Mouse (Mus musculus) thymus, postnatal 10 days (tissue): Measurements from ENCODE around the gene Ttc5.
A peak's percentile ranks its signal among the peaks of the same experiment; 100 is the strongest.
"Not testable (repeated sequence)": the region's sequence is repeated elsewhere in the genome, so short reads cannot be mapped to it uniquely, and the experiment has no call there.

Experiments
- DNase-seq, 2 experiments: peaks; one replicate each; pipeline ENCODE4 v3.0.0; 2021; ENCODE audit warnings: low spot score in 2 of 2

Ttc5 gene

DNA sequence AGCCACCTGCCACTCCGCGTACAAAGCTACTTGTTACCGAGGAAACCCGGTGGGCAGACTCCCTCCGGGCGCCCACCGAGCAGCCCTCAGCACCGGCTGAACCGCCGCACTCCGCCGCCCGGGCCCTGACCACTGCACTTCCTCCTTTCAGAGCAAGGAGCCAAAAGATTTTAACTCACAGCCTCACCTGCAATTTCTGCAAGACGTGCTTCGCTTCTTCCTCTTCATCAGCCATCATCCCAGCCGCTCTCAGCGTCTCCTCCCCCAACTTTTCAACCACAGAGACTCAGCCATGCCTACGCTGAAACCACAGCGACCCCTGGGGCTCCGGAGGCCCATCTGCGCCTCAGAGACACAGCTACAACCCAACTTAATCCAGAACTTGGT is at the start of gene Ttc5:
Ttc5 (minus strand) TSS at position 269 of the 387 bp plus-strand sequence.
- peak; percentile 77 to 93 for DNase-seq

GRCm38 (mm10) chr14:50834435-50834834 is 49.1 kb upstream of the Ttc5 start:
- DNase-seq = no peak

DNA sequence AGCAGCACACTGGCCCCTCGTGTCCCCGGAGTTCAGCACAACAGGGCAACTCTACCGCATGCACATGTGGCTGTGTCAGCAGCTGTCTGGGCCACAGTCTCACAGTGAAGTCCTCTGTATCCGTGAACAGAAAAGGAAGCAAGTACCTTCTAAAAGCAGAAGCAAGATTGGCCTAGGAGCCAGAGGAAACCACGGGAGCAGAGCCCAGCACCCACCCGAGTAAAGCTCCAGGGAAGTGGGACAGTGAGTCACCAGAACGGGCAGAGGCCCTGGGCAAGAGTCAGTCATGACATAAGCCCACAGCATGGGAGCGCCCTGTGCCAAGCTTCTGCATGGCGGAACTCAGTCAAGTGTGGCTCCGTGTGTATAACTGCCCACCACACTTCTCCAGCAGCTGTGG is 48.6 kb upstream of the Ttc5 start:
- no peak for DNase-seq

DNA sequence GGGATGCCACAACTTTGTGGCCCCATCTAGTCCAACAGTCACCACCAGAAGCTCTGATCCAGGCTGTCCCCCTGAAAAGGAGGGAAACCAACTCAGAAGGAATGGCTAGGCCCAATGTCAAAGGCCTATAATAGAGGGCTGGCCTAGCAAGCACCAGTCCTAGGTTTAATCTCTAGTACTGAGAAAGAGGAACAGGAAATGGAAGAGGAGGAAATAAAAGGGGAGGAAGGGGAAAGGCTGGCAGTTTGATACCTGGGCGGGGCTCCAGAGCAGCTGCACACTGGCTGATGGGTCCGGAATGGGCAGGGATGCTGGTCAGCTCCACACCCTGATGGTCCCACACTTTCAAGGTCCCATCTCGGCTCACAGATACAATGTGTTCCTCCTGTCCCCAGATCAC is 44.6 kb upstream of the Ttc5 start:
- DNase-seq = no peak

DNA sequence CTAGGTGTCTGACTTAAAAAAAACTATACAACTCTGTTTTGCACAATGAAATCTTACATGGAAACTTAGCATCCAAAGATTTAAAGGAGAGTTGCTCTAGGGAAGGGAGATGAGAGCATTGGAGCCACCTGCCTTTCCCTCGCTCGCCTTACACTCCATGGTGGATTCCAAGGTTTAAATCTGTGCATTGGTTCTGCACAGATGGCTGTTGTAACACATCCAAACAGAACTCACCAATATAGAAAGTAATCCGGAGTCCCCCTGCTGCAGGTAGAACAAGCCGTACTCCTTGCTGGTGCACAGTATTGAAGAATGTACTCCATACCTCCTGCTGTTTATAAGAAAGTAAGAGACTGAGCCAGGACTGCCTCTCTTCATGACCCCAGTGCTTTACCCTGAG is 41.3 kb upstream of the Ttc5 start:
- no peak for DNase-seq

DNA sequence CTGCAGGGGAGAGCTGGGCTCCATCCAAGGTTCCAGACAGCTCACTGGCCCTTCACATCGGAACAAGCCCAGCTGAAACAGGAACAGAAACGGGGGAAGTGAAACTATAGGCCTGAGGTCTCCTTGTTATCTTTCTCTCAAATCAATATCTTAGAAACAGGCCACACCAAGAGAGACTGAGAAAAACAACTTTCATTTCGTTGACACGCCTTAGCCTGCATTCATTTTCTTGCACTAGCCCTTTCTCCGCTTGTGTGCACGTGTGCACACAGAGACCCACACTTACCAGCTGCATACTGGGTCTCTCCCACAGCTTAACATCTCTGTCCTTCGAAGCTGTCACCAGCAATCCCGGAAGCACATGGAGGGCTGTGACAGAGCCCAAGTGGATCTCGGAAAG is 38.9 kb upstream of the Ttc5 start:
- no peak for DNase-seq

- DNase-seq = no peak
These were observed 37.9 kb upstream of the Ttc5 start for GRCm38 (mm10) chr14:50823240-50823639.

DNA sequence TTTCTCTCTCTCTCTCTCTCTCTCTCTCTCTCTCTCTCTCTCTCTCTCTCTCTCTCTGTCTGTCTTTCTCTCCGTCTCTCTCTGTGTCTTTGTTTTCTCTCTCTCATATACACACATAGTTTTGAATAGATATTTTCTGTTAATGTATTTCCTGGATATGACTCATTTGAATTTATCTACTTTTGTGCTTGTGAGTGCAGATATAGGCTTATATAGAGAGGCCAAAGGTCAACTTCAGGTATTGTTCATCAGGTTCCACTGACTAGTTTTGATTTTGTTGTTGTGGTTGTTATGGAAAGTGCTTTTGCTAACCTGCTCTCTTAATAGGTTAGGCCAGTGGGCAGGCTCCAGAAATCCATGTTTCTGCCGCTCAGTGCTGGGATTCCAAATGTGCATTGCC is 27.7 kb upstream of the Ttc5 start:
- no peak for DNase-seq

DNA sequence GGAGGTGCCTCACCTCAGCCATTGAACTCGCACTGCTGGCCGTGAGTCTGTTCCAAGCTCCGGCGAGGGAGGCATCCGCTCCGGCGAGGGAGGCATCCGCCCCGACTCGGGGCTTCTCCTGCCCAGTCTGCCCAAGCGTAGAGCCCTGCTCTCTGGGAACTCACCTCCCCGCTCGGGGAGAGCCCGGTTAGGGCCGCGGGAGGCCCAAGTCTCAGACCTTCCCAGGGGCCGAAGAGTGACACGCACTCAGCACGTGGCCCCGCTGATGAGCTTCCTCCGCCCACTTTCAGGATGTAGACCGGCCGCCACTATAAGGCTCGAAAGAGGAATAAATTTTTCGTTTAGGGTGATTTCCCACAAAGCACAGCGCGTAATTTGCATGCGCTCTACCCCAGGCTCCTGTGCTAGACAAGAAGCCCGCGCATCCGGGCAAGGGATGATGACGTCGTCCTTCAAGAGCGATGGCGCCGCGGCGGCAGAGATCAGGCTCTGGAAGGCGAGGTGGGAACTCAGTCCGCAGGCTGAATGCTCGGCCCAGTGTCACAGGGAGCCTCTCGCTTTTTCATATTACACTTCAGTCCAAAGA is 22.3 kb upstream of the Ttc5 start, which contains the start of the genes Ccnb1ip1 and Parp2:
Ccnb1ip1 (minus strand) TSS at position 246 of the 586 bp plus-strand sequence.
Parp2 (plus strand) TSS at position 355 of the 586 bp plus-strand sequence.
- DNase-seq = peak; percentile 92 to 96

GRCm38 (mm10) chr14:50806469-50806868 is 21.1 kb upstream of the Ttc5 start:
- not testable (repeated sequence) for DNase-seq

GRCm38 (mm10) chr14:50804683-50805082 is 19.4 kb upstream of the Ttc5 start:
- DNase-seq = no peak

- peak in 1 of 2 experiments; percentile 18 for DNase-seq
These were observed 17.7 kb upstream of the Ttc5 start for GRCm38 (mm10) chr14:50802843-50803562.

- no peak for DNase-seq
These were observed 17.1 kb upstream of the Ttc5 start for GRCm38 (mm10) chr14:50802441-50802840.

DNA sequence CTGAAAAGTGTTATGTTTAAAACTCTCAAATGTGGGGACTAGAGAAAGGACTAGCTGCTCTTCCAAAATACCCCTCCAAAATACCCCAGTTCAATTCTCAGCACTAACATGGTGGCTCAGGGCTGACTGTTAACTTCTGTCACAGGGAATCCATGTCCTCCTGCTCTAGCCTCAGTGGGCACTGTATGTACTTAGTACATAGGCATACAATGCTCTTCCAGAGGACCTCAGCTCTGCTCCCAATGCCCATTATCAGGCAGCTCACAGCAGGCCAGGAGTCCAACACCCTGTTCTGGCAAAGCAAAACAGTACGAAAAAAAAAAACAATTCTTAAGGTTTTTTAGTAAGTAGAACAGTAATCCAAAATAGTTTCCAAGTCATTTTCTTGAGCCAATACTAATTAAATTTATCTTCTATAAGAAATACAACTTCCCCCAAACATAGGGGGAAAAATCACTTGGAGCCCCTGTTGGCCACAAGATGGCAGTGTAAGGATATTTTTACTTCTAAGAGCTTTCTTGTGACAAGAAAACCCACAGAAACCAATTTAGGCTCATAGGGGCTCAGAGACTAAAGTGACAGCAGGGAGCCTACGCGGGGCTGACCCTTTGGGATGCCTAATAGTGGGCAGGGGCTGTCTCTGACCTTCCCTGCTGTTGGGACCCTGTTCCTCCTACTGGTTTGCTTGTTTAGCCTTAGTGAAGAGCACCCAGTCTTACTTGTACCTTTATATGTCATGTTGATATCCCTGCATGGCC is 14.4 kb upstream of the Ttc5 start:
- DNase-seq = peak; percentile 30 to 59

GRCm38 (mm10) chr14:50798512-50798911 is 13.2 kb upstream of the Ttc5 start:
- peak in 1 of 2 experiments; percentile 28 for DNase-seq

GRCm38 (mm10) chr14:50796464-50796863 is 11.1 kb upstream of the Ttc5 start:
- DNase-seq = no peak

- no peak for DNase-seq
These were observed 10.6 kb upstream of the Ttc5 start for GRCm38 (mm10) chr14:50795965-50796364.

- DNase-seq = no peak
These were observed 10.1 kb upstream of the Ttc5 start for GRCm38 (mm10) chr14:50795261-50795935.

GRCm38 (mm10) chr14:50788157-50788556 is 2.8 kb upstream of the Ttc5 start:
- no peak for DNase-seq

DNA sequence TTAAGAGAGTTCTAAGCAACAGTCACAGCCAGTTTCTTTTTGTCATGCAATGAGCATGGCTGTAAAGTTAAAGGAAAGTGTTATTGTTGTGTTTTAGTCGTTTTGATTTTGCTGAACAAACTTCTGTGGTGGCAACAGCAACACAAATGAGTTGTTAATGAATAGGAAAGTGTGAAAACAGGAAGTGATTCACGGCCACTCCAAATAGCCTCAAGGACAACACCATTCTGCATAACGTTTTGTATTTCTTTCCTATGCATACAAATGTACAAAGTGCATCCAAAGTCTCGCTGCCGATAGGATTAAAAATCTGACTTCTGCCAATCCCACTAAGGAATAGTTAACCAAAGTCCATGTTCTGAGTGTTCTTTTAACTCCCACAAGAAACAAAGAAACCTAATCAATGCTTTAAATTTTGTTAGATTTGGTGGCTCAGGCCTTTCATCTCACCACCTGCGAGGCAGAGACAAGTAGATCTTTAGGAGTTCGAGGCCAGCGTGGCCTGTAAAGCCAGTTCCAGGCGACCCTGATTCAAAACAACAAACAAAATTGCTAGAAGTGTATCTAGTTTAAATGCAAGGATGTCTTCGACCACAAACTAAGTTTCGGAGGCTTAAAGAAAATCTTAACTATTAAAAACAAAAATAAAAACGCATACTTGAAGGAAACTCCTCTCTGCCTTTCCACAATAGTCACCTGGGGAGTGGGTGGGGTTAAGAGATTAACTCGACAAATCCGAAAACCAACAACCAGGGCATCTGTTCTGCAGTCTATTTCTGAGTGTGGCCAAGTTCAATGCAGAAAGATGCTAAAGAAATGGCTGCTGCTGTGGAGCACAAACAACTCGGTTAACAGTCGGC is 698 bp downstream of the Ttc5 start:
- DNase-seq = no peak

GRCm38 (mm10) chr14:50782166-50782565 is 3.2 kb downstream of the Ttc5 start:
- no peak for DNase-seq
